Mouse (Mus musculus): ENCODE data around the gene Rabggta.

Gene Rabggta

GRCm38 (mm10) chr14:55721700-55722437 is at the start of gene Rabggta:
TSS of gene Rabggta (minus strand) at chr14:55722263.
- DNase-seq (ENCODE audit: low read depth, low spot score): peak; percentile 99

DNA sequence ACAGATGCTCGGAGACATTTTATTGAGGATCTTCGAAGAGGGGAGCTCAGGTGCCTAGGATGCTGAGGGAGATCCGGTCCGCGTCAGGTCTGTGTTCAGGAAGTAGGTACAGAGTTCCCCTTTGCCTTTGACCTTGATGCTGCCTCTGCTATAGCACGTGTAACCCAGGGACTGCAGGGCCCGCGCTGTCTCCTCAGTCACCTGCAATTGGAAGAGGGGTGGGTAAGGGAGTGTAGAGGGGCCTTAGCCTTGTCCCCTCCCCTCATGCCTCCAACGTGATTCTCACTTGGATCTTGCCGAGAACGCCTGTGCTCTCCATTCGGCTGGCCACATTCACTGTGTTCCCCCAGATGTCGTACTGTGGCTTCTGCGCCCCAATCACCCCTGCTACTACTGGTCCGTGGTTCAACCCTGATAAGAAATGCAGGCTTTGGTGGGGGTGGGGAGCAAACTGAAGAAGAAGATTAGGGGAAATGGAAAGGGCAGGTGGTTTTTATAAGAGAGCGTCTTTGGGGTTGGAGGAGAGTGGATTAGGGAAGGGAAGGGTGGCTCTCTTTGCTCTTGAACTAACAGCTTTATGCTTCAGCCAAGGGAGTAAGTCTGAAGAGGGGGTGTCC is 47.1 kb upstream of the Rabggta start:
- DNase-seq (ENCODE audit: low read depth, low spot score): no peak

- no peak for DNase-seq (ENCODE audit: low read depth, low spot score)
Measured at GRCm38 (mm10) chr14:55768555-55768954, 46.5 kb upstream of the Rabggta start.

DNA sequence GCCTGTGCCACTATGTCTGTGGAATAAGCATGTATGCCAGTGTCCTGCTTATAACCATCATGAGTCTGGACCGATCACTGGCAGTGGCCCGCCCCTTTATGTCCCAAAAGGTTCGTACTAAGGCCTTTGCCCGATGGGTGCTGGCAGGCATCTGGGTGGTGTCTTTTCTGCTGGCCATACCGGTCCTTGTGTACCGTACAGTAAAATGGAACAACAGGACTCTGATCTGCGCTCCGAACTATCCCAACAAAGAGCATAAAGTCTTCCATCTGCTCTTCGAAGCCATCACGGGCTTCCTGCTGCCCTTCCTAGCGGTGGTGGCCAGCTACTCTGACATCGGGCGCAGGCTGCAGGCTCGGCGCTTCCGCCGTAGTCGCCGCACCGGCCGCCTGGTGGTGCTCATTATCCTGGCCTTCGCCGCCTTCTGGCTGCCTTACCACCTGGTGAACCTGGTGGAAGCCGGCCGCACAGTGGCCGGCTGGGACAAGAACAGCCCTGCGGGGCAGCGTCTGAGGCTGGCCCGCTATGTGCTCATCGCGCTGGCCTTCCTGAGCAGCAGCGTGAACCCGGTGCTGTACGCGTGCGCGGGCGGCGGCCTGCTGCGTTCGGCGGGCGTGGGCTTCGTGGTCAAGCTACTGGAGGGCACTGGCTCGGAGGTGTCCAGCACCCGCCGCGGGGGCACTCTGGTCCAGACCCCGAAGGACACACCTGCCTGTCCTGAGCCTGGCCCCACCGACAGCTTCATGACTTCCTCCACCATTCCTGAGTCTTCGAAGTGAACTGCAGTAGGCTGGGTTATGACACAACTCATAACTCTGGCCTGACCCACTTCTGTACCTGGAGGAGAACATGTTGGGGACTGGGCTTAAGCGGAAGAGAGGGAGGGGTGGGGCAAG is 45.7 kb upstream of the Rabggta start:
- DNase-seq (ENCODE audit: low read depth, low spot score): peak; percentile 48

GRCm38 (mm10) chr14:55765696-55766095 is 43.6 kb upstream of the Rabggta start, which contains the start of gene Ltb4r1:
TSS of gene Ltb4r1 (plus strand) at chr14:55765962.
- no peak for DNase-seq (ENCODE audit: low read depth, low spot score)

GRCm38 (mm10) chr14:55763166-55763565 is 41.1 kb upstream of the Rabggta start:
- no peak for DNase-seq (ENCODE audit: low read depth, low spot score)

DNA sequence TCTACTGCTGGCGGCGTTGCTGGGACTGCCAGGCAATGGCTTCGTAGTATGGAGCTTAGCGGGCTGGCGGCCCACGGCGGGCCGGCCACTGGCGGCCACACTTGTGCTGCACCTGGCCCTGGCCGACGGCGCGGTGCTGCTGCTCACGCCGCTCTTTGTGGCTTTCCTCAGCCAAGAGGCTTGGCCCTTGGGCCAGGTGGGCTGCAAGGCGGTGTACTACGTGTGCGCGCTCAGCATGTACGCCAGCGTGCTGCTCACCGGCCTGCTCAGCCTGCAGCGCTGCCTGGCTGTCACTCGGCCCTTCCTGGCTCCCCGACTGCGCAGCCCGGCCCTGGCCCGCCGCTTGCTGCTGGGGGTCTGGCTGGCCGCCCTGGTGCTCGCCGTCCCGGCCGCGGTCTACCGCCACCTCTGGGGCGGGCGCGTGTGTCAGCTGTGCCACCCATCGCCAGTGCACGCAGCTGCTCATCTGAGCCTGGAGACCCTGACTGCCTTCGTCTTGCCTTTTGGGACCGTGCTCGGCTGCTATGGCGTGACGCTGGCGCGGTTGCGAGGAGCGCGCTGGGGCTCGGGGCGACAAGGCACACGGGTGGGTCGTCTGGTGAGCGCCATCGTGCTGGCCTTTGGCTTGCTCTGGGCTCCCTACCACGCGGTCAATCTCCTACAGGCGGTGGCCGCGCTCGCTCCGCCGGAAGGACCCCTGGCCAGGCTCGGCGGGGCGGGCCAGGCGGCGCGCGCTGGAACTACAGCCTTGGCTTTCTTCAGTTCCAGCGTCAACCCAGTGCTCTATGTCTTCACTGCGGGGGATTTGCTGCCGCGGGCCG is 40.1 kb upstream of the Rabggta start:
- DNase-seq (ENCODE audit: low read depth, low spot score): no peak

GRCm38 (mm10) chr14:55761163-55761562 is 39.1 kb upstream of the Rabggta start, which contains the start of gene Ltb4r2:
TSS of gene Ltb4r2 (plus strand) at chr14:55761428.
- DNase-seq (ENCODE audit: low read depth, low spot score): no peak

DNA sequence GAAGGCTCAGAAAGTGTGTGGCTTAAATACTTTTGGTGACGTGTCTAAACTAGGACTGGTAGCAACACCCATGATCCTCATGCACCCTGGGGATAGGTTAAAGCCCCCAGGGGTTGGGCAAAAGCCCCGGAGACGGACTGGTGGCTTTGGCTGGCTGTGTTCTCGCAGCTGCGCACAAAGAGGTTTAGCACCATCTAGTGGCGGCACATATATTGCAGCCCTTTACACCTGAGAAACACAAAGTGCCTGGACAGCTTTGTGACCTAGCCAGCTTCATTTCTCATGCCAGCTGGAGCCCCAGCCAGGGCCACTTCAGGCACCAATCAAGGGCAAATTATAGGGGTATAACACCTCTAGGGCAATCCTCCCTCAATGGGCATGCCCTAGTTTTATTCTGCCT is 38.1 kb upstream of the Rabggta start:
- DNase-seq (ENCODE audit: low read depth, low spot score): peak; percentile 84

DNA sequence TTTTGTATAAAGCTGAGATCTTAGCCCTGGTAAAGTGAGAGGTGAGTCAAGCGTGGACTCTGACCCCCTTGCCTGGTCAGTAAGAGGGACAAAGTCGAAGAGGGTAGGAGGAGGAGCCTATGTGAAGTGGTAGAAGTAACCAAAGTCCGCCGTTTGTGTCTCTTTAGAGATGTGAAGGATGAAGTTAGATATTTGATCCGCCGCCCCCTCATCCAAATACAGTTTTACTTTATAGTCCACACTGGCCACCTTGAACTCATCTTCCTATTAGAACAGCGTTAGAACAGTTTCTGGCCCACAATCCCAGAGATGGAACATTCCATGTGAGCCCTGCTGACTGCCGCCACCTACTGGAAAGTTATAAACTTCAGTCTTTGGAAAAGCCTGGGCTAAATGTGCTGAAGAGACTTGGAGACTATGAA is 36.3 kb upstream of the Rabggta start, which contains the start of gene Cideb:
Cideb (minus strand) TSS at position 96 of the 422 bp plus-strand sequence.
- peak; percentile 60 for DNase-seq (ENCODE audit: low read depth, low spot score)

DNA sequence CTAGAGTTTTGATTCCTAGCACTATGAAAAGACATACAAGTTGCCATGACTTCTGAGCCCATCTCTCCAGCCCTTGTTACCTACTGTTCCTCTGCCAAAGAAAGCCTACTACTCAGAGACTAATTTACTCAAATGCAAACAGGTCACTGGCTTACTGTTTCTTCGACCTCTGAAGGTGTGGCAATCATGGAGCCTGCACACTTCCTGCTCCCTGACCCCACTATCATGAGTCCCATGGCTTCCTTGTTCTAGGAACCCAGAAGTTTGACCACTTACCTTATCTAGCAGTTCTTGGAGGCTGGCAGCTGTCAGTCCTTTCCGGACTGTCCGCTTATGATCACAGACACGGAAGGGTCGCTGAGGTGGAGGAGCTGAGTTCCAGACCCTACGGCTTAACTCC is 35.5 kb upstream of the Rabggta start:
- no peak for DNase-seq (ENCODE audit: low read depth, low spot score)

- no peak for DNase-seq (ENCODE audit: low read depth, low spot score)
Measured at GRCm38 (mm10) chr14:55747051-55747847, 25.2 kb upstream of the Rabggta start.

- no peak for DNase-seq (ENCODE audit: low read depth, low spot score)
Measured at GRCm38 (mm10) chr14:55745861-55746237, 23.8 kb upstream of the Rabggta start.

- DNase-seq (ENCODE audit: low read depth, low spot score): peak; percentile 92
Measured at GRCm38 (mm10) chr14:55745180-55745860, 23.3 kb upstream of the Rabggta start, which contains the start of the genes Dhrs1 and Nop9. TSS of gene Dhrs1 (minus strand) at chr14:55745690. TSS of gene Nop9 (plus strand) at chr14:55745693.

DNA sequence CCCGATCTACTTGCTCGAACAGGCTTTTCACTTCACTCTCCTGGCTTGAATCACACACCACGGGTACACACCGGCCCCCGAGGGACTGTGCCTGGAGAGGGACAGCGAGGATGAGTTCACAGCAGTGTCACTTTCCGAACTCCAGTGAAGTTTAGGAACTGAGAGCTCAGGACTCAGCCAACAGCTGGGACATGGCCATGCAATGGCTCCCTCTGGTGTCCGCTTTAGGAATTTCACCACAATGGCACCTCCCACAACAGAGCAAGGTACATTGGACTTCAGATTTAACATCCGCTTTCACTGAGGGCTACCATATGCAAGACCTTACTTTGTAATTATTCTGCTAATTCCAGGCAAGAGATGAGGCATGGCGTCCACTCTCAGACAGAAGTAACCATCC is 21.6 kb upstream of the Rabggta start:
- DNase-seq (ENCODE audit: low read depth, low spot score): peak; percentile 94

DNA sequence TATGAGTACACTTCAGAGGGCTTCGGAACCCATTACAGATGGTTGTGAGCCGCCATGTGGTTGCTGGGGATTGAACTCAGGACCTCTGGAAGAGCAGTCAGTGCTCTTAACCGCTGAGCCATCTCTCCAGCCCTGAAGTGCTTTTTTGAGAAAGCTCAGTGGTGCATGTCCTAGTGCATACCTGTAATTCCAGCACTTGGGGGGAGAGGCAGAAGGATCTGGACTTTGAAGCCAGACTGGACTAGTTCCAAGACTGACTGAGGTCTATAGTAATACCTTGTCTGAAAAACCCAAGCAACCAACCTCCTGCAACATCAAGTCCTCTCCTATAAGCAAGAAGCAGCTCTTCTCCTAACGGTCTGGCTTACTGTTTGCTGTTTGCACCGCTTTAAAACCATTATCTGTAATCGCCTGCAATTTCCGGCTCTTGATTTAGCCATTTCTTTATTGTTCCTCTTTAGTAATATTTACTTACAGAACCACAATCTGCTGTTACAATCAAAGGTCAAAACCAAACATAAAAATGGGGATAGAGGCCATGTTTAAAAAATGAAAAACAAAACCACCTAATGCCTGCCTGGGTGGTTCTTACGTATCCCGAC is 15.1 kb upstream of the Rabggta start:
- no peak for DNase-seq (ENCODE audit: low read depth, low spot score)

DNA sequence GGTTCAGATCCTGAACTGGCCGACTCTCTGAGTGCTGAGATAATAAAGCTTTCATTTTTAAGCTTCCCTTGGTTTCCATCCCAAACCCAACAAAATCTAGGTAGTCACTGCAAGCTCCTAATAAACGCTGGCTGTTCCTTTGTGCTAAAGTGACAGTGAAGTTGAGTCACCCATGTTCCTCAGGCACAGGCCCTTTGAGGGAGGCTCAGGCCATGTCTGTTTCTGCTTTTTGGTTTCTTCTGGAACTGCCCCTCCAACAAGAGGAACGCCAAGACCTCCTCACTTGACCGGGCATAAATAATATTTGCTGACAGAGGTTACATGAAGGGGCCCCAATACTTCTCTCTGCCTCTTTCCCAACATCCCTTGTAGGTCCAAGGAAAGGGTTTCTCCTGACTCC is 13.7 kb upstream of the Rabggta start:
- no peak for DNase-seq (ENCODE audit: low read depth, low spot score)

- DNase-seq (ENCODE audit: low read depth, low spot score): no peak
Measured at GRCm38 (mm10) chr14:55735334-55735733, 13.3 kb upstream of the Rabggta start.

GRCm38 (mm10) chr14:55734869-55735268 is 12.8 kb upstream of the Rabggta start:
- no peak for DNase-seq (ENCODE audit: low read depth, low spot score)
